Mouse (Mus musculus) adrenal gland, postnatal 4 days (tissue): ENCODE data around the gene Ezh1. TPM values are rescaled to one million over a fixed set of nuclear protein-coding genes. Genes with fewer than 3 reads are reported as not detected.

Experiments
- DNase-seq, 2 experiments: peaks; one replicate each; pipeline ENCODE4 v3.0.0; 2021 to 2022; ENCODE audit warnings: low spot score in 2 of 2, mixed read lengths in 2 of 2
- total RNA-seq, 2 experiments: library from RNA; stranded (reverse); gene quantifications; 2 replicates each; pipeline ENCODE4 v1.2.3; 2021

Ezh1 gene
- total RNA-seq, 2 experiments from 2014 or later, result 38.8 to 40.3 TPM

DNA sequence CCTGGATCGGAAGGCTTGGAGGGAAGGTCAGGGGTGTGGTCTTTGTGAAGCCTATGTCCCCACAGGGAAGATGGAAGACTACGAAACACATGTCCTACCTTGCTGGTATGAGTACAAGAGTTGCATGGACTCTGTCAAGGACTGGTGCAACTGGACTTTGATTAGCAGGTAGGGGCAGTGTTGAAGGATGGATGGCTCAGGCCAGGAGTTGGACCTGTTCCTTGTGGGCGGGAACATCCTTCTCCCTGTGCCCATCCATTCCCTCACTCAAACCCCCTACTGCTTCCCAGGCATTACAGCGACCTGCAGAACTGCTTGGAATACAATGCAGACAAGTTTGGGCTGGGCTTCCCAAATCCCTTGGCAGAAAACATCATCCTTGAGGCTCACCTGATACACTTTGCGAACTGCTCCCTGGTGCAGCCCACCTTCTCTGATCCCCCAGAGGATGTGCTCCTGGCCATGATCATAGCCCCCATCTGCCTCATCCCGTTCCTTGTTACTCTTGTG, 21.3 kb upstream of the Ezh1 start:
- no peak for DNase-seq

DNA sequence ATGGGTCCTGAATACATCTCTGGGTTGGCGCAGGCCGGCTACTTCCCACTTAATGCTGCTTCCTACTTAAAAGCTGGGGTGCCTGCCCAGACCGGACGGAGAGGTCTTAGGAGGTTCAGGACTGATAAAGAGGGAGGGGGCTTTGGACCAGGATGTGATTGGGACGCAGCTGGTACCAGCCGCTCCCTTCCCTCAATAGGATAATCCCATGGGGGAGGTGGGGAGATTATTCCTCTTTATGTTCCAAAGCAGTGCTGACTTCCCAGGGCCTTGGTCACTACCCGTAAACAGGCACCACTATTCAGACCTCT, 20.4 kb upstream of the Ezh1 start:
- no peak for DNase-seq

DNA sequence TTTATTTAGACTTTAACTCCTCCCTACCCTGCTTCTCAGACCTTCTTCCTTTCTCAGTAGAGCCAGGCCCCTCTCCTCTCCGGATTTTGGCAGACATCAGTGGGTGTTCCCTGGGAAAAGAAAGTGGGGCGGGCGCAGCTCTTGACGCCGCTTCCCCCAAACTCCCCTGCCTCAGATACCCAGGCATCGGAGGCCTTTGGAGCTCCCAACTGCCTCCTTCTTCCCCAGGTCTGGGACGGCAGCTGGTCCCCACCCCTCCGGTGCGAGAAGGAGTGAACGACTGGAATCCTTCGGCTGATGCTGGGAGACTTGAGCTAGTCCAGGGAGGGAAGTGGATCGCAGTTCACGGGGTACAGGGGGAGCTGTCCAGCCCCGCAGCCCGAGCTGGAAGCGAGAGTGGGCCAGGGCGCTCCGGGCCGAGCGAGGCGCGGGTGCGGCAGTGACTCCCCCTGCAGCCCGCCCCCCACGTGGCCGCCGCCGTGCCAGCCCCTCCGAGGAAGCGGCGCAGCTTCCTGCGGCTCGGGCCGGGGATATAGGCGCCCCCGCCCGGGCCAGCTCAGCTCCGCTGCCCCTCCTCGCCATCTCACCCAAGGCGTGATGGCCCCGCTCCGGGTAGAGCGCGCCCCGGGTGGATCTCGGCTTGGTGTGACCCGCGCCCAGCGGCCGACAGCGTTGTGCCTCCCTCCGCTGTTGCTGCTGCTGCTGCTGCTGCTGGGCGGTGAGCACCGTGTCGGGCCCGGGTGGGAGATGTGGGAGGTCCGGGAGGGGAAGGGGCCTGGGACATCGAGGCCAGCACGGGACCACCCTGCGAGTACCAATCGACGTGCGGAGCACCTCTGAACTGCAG, 19.8 kb upstream of the Ezh1 start, which contains the start of gene Ramp2:
Gene Ramp2, plus strand, starts transcription at position 174 of the 847 bp plus-strand sequence.
- DNase-seq, result peak in 1 of 2 experiments; percentile 30

DNA sequence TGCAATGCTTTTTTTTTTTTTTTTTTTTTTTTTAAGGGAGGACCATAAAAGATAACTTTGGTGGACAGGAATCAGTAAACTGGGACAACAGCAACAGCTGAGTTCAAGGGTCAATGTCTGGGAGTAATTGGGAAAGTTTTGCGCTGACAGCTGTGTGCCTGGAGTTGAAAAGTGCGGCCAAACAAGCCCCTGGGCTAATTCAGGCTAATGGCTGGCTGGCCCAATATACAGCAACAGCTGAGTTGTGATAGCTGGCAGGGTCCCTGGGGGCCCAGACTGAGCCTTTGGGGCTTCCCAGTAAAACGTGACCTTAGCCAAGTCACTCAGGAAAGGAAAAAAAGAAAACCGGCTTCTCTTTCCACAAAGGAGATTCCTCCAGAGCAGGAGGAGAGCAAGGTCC, 18.8 kb upstream of the Ezh1 start:
- DNase-seq, result no peak

DNA sequence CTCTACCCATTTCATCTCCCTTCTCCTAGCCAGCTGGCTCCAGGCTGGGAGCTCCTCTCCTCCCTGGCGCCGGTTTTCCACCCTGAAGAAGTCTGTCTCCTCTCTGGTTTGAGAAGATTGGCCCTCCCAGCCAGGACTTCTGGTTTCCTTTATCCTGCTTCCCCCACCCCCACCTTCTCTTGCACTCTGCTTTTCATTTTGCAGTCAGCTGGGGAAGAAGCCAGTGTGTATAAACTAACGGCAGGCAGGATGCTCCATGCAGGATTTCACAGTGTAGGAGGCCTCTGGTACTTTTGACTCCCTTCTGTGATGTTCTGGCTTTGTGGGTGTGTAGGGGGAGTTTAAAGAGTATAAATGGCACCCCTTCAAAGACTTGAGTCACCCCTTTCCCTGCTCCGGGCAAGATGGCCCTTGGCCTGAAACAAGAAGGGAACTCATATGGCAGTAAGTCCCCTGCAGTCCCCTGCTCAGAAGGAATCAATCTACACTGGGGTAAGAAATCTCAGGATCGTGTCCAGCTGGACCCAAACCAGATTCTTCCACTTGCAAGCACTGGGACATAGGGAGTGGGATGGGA, 11.9 kb upstream of the Ezh1 start:
- DNase-seq, result no peak

DNA sequence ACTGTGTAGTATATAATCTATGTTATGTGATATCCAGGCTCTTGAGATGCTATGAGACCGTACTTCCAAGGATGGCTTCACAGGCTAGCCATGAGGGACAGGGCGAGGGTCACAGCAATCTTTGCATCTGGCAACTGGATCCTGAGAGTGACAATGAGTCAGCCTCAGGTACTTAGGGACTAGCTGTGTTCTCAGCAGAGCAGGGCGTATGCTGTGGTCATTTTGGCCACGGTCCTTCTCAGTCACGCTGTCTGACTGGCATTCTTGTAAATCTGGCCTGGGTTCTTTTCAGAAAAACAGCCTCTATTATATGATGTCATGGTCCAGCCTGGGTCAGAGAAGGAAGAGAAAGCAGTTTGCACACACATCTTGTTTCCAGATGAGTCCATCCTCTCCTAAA, 10.5 kb upstream of the Ezh1 start:
- no peak for DNase-seq

DNA sequence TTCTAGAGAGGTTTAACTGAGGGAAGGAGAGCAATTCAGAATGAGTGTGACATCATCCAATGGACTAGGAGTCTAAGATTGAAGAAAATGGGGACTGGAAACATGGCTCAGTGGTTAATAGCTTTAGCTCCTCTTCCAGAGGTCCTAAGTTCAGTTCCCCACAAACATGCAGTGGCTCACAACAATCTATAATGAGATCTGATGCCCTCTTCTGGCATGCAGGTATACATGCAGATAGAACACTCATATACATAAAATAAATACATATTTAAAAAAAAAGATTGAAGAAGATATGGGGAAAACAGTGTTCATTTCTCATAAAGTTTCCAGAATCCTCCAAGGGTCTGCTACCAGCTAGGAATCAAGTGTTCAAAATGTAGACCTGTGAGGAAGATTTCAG, 9.2 kb upstream of the Ezh1 start:
- no peak for DNase-seq

DNA sequence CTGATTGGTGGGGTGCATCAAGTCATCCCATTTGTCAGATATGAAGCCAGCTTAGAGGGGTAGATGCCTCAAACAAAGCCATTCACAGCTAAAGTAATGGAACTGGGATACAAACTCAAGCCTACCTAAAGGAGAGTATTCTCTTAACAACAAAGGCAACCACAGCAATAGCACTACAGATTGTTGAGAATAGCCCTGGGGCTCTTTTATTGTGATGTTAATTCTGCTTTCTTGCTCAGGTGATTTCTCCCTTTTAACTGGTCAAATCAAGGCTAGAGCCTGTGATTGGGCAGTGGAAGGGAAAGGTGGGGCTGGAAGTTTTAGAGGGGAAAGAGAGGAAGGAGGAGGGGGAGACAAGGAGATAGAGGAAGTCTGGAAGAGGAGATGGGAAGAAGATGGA, 7.9 kb upstream of the Ezh1 start:
- DNase-seq, result no peak

DNA sequence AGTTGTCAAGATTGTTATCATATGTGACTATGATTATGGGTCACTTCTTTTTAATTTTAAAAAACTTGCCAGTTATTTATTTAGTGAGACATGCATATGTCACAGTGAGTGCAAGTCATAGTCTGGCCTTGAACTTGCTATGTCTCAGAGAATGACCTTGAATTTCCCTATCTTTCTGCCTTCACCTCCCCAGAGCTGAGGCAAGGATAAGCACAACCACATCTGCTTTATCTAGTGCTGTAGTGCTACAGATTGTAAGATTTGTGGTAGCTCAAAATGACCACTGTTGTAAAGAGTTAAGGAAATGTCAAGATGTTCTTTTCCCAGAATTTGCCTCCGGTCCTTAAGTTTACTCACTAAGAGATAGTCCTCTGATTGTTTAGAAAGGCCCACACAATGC, 7.0 kb upstream of the Ezh1 start:
- no peak for DNase-seq

DNA sequence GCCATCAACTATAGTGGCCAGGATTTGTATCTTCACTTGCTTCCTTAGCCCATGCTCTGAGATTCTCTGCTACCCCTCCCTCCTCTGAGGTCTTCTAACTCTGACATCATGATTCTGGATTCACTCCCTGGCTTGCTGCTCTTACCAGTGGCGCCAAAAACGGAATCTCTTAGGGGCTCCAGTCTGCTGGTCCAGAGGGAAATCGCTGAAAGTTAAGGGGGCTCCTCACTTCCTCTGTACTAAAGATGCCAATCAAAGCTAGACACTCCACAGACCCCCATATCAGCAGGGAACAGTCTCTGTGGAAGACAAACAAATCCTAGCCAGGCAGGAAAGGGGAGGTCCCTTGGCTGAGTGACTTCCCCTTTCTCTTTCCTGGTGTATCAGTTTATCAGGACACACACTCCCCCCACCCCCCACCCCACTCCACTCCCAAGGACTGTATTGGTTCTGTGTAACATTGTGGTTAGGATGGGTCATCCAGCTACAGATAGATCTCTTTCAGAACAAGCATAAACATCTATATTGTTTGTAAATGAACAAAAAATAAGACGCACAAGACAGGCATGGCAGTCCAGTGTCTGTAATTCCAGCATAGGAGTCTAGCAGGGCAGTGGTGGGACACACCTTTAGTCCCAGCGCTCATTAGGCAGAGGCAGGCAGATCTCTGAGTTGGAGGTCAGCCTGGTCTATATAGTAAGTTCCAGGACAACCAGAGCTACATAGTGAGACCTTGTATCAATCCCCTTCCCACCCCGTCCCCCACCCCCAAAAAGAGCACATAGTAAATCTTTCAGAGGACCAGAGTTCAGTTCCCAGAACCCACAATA, 6.0 kb upstream of the Ezh1 start:
- DNase-seq, result no peak

DNA sequence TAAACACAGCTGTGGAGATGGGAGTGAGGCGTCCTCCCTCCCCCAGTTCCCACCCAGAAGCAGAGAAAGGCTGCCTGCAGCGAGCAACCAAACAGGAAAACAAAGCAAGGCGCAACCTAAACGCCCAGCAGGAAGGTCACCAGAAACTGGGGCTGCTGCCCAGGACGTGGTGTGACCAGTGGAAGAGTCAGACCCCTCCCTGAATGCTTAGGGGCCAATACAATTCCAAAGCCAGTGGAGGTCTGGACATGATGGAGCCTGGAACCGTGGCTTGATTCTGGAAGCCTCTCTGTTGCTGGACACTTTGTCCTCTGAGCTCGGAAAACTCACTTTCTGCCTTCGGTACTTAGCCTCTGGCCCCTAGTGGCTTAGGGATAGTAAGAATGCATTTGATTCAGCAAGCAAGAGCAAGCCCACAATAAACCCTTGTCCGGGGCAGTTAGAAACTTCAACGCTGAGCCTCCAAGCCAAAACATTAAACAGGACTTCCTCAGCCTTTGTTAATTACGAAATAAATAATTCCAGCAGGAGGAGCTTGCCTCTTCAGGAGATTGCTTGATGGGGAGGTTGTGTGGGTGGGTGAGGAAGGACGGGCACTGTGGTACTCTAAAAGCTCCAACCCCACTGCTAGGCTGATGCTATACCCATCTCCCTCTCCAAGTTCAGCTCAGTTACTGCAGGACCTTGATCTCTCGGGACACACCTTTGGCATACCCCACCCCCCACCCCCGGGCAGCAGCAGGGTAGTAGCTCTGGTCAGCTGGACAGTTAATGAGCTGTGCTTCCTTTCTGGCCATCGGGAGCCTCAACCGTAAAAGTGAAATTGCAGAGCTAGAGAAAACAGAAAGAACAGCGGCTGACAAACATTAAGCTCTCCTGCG, 5.0 kb upstream of the Ezh1 start:
- DNase-seq, result no peak

DNA sequence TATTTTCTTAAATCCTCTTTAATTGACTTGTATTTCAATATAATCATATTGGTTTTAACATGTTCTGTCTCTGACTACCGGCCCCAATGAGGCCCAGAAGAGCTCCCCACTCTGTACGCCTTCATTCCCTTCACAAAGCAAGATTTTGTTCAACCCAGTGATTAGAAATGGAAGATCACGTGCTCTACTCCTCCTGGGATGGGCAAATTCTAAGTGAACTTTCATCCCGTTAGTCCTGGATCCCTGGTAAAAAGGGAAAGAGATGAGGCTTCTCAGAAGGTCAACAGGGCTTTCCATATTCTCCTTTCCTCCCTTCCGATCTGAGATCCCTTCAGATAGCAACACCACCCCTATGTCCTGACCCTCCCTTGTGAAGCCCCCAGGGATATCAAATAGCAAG, 4.3 kb upstream of the Ezh1 start:
- DNase-seq, result no peak

DNA sequence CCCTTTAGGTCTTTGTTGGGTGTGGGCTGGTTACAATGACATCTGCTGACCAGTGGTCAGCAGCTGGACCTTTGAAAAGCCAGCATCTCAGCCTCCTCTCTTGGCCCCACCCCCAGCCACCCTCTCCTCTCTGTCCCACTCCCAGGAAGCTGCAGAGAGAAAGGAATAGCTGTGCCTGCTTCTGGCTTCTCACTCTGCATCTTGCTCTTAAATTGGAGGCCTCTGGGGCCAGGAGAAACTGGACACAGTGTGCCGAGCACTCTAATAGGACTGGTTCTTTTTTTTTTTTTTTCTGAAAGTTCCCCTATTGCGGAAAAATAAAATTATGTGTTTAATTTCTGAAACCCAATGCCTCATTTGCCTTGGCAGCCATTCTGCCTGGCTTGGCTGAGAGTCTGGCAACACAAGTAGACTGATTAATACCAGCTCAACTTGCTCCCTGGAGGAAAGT, 3.8 kb upstream of the Ezh1 start:
- DNase-seq, result no peak

DNA sequence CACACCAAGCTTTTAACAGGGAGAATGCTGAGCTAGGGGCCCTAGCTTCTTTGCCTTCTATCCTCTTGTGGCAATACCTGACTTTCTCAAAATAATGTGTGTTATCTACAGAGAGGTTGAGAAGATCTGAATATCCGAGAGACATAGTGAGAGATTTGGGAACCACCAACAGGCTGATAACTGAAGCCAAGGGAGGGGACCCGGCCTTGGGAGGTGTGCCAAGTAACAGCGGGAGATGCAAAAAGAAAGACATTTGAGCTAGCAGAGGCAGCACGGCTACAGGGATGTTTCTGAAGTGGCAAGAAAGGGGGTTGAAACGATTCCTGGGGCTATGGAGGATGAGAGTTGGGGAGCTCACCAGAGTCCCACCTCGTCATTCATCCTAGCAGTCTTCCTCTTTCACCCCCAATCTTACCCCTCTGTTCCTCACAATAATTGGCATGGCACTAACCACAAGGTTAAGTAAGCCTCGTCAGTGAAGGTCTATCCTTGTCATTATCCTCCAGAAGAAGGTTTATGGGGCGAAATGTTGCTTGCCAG, 3.2 kb upstream of the Ezh1 start:
- no peak for DNase-seq

DNA sequence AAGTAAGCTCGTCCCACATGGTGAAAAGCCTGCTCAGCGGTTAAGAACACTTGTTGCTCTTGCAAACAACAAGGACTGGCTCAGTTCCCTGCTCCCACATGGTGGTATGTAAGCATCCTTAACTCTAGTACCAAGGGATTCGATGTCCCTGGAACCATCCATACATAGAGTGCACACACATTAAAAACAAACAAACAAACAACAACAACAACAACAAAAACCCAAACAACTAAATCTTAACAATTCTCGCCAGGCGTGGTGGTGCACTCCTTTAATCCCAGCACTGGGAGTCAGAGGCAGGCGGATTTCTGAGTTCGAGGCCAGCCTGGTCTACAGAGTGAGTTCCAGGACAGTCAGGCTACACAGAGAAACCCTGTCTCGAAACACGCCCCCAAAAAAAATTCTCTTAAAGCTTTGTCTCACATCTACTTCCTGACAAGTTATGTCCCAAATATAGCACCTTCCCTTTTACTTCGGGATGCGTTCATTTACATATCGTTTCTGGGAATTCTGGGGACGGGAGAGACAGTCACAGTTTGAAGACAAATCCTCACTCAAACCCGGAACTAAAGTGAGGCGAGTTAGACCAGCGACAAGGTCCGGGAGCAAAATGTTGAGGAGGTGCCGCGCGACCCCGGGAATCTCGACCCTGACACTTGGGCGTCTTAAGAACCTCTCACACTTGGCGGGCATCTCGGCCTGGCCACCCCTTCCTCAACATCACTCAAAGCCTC, 765 bp downstream of the Ezh1 start:
- no peak for DNase-seq

DNA sequence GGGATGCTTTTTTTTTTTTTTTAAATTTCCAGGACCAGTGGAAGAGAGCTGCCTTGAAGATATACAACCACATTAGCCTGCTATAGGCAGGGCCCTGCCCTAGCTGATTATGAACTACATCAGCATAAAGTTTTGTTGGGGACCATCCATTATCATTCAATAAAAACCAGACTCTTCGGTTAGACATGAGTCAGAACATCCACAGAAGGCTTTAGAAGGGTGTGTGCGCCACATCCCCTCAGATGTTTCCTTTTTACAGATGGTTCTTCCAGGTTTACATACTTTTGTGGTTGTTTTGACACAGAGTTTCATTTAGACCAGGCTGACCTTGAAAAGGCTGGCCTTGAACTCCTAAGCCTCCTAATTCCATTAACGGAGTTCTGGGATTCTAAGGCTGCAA, 1.9 kb downstream of the Ezh1 start:
- no peak for DNase-seq

DNA sequence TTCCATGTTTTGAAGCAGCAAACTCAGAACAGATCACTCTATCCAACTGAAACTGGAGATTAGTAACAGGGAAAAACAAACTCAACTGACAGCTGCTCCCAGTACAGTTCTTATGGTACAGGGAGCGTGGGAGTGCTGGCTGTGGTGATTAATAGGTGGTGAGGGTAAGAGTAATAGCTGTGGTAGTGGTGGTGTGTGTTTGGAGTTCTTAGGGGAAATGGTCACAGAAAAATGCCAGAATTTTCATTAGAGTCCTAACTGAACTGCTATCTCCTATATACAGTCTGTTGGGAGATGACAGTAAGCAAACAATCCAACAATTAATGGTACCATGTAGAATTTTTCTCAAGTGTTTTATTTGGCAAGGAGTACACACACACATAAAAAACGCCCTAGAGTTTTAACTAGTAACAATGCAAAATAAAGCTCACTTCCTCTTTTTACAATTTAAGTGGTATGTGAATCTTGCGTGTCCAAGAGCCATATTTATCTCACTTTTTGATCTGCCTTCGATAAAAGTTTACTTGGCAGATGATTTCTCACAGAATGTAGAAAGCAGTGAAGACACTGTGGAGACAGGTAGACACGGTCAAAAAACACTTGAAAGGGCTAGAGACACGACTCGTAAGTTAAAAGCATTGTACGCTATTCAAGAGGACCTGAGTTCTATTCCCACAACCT, 4.8 kb downstream of the Ezh1 start:
- no peak for DNase-seq

DNA sequence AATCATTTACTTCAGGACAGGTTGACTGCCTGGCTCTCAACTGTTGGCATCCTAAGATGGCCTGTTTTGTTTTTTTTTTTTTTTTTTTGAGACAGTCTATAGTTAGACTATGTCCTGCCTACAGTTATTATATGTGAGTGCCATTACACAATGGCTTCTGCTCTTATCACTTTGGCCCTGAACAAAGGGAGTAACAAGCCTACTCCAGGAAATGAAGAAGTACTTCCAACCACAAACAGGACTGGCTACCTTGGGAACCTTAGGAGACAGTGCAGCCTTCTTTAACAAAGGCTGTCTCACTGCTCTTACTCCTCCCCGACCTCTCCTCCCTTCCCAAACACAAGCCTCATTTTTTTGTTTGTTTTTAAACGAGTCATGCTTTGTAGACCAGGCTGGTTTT, 5.4 kb downstream of the Ezh1 start:
- no peak for DNase-seq

DNA sequence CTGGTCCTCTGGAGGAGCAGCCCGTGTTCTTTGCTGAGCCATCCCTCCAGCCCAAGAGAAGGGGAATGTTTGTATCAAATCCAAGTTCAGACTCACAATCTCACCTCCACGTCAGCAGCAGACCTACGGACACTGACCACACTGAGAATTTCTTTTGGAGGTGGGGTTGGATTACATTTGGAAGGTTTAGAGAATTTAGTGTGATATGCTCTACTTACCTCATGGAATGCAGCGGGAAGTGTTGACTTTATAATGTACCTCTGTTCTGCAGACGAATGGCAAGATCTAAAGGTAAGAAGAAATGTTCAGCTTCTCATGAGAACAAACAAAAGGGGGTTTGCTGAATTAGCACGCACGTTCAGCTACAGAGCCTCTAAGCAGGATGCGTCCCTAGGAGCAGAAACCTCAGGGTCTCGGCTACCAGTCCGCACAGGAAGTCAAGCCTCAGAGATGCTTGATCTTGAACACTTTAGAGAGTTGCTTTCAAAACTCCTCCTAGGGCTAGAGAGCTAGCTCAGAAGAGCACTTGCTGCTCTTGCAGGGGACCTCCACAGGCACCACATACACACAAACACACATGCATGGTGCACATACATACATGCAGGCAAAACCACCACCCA, 7.7 kb downstream of the Ezh1 start:
- DNase-seq, result no peak
